Mouse (Mus musculus): ENCODE measurements at regions not wholly inside any gene's neighbourhood (a gene's known extent, or its start where the extent isn't known, plus 50 kb on each side); places are given as distances from the start of the nearest gene placed in this dataset.
"Not testable (repeated sequence)": the region's sequence is repeated elsewhere in the genome, so short reads cannot be mapped to it uniquely, and the experiment has no call there.

DNA sequence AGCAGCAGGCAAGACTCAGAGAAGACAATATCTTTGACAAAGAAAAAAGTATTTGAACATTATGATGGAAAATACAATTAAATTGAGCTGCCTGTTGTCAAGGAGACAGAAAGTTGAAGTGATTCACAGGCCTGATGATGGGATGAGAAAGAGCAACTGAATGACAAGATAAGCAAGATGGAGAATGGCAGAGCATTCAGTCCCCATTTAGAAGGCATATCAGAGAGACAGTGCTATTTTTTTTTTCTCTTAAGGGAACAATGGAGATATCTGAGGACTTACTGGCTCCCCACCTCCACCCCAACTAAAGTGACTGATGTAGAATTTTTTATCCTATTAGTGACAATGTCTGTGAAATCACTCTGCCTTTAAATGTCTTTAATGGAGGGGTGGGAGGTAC lies 202.2 kb upstream of the Rgs17 start:
- not testable (repeated sequence) for TF ChIP-seq CTCF (IDR thresholded peaks at IDR 0.05; ENCODE audit: low read depth); EP300 (optimal IDR thresholded peaks at IDR 0.05)

All from stomach, postnatal 0 days (tissue).